Mouse (Mus musculus) CH12F3 (cell line): ENCODE results near the gene C8a.

Experiments
- in situ Hi-C: fragments of 300-500 bp; cut with MboI; formaldehyde crosslinking; loops from 2 replicates; pipeline ENCODE4 v1.14.3; 2020; ENCODE audit warnings: low sequenced_read_pairs

Gene C8a

GRCm38 (mm10) chr4:104843546-104843945, 32.7 kb downstream of the C8a start:
- in situ Hi-C loops, result no loop called here

DNA sequence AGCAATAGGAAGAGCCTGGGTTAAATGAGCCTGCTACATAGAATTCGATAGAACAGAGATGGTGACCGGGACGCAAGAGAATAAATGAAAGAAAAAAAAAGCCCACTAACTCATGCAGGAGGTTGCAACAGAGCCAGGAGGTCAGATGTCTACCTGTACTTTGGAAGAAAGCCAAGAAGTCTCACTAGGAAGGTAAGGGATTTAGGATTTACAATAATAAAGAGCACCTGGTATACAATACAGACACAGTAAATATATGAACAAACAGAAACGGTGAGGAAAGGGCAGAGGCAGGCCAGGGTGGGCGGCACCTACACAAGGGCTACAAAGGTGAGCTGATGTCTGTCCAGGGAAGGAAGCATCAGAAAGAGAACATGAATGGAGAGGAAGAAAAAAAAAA, 34.0 kb downstream of the C8a start:
- in situ Hi-C loops, result no loop called here

- in situ Hi-C loops, result no loop called here
These were observed 37.9 kb downstream of the C8a start for GRCm38 (mm10) chr4:104838342-104838741.

DNA sequence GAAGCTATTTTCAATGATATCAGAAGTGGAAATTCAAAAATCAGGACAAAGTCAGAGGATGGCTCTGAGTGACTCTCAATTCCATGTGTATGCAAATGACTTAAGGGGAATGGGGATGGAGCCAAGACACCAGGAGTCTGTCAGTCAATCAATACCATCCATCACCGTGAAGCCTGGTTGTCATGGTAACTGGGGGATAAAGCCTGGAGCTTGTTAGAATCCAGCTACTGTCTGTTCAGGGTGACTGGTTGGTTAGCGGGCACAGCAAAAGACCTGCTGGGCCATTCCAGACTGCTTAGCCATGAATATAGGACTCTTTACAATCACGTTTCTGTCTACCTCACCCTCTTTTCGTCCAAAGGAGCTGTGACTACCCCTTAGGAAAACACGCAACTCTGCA, 41.1 kb downstream of the C8a start:
- in situ Hi-C loops, result no loop called here

GRCm38 (mm10) chr4:104828939-104829338, 47.3 kb downstream of the C8a start:
- in situ Hi-C loops, result no loop called here

- in situ Hi-C loops, result no loop called here
These were observed 51.7 kb downstream of the C8a start for GRCm38 (mm10) chr4:104824381-104825077.

DNA sequence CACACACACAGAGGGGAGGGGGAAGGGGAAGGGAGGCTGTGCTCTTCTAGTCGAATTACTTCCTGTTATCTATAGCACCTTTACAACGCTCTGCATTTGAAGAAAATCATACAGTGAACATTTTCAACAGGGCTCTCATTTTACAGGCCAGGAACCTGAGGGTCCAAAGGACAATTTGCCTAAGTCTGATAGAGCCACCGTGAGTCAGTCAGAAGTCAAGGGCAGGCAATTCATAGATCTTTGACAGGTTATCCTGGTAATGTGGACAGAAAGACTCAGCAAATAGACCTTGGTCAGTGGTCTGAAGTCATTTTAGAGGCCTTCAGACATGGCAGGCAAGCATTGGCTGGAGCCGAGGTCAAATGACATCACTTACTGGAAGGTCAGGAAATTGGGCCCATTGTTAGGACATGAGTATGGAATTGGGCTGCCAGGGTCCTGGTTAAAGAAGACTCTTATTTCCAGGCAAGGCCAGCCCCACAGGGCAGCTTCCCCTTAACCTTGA, 52.5 kb downstream of the C8a start:
- in situ Hi-C loops, result no loop called here

DNA sequence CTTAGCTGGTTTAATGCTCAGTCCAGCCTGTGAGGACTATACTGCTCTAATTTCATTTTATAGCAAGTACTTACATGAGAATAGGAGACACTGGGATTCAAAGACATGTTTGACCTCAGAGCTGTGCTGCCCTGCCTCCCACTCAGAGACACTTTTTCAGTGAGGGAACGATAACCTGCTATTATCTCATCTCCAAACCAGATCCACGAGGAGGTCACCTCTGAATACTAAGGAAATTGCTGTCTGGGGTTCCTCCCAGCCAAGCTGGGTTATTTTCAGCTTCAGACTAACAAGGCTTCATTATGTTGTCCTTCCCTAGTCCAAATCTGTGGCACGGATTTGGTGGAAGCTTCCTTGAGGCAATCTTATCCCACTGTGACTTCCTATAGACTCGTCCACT, 56.3 kb downstream of the C8a start:
- in situ Hi-C loops, result no loop called here

DNA sequence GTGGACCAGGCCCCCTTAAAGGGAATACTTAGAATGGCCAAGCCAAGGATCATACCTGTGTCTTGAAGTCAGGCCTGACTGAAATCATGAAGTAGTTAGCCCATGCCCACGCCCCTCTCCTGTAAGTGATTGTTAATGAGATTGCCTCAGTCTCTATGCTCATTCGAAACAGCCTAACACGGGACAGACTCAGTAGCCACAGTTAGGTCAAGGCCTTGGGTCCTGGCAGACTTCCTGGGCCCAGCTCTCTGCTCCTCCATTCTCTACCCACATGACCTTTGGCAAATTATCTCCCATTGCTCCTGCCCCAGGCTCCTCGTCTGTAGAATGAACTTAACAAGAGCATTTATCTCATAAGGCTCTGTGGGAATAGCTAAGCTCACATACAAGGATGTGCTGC, 57.2 kb downstream of the C8a start:
- in situ Hi-C loops, result no loop called here

GRCm38 (mm10) chr4:104817509-104817908, 58.7 kb downstream of the C8a start:
- in situ Hi-C loops, result no loop called here

GRCm38 (mm10) chr4:104816519-104817232, 59.5 kb downstream of the C8a start:
- in situ Hi-C loops, result no loop called here

GRCm38 (mm10) chr4:104813617-104814016, 62.6 kb downstream of the C8a start:
- in situ Hi-C loops, result no loop called here

DNA sequence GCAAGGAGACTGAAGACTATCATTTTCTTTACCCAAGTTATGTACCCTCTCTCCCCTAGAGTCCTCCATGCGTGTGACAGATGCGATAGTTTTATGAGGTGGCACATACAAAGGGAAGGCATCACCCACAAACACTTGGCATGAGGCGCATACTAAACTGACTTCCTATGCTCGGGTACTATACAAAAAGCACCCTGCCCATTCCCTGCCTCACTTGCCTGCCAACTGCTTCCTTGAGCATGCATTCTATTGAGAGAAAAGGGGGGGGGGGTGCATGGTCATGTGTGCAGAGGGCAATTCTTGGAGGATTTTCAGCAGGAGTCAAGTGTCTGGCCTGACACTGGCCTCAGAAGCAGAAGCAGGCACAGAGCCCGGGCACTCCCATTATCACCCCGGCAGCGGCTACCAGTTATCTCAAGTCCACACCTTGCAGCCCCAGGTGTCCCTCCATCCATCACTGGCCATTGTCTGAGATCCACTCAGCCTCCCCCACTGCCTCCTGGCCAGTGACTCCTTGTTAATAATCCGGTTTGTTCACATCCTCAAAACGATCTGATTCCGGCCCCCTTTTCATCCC, 65.4 kb downstream of the C8a start:
- in situ Hi-C loops, result no loop called here

GRCm38 (mm10) chr4:104805414-104806257, 70.6 kb downstream of the C8a start:
- in situ Hi-C loops, result no loop called here

DNA sequence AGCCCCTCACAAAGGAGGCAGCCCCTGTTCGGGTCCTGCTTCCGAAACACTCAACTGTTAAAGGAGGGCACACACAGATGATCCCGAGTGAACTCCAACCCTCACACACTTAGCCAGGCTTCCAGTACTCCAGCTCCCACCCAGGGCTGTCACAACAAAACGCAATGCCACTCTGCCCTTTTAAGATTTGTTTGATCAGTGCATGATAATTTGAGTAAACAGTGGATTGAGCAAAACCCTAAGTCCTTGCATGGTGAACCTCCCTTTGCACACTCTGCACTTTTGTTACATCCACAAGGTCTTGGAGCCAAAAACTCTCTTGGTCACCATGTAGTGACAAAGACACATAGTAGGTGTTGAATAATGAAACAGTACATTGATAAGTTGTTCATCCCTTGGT, 72.1 kb downstream of the C8a start:
- in situ Hi-C loops, result no loop called here

- in situ Hi-C loops, result no loop called here
These were observed 74.6 kb downstream of the C8a start for GRCm38 (mm10) chr4:104801625-104802024.

DNA sequence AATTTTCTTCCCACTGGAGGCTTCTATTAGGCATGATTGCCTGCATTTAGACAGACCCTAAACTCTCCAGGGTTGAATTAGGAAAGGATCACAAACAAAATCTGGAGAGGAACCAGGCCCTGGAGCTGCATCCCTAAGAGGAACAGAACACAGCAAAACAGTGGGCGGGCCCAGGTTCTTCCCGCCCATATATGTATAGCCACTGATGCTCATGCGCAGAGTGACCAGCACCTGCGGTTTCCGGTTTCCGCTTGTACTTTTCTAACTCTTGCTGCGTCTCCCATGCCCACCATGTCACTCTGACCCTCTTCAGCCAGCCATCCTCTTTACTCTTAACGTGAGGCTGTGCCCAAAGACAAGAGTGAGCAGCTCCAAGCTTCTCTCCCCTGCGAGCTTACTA, 77.2 kb downstream of the C8a start:
- in situ Hi-C loops, result no loop called here

- in situ Hi-C loops, result no loop called here
These were observed 84.1 kb downstream of the C8a start for GRCm38 (mm10) chr4:104792111-104792510.

DNA sequence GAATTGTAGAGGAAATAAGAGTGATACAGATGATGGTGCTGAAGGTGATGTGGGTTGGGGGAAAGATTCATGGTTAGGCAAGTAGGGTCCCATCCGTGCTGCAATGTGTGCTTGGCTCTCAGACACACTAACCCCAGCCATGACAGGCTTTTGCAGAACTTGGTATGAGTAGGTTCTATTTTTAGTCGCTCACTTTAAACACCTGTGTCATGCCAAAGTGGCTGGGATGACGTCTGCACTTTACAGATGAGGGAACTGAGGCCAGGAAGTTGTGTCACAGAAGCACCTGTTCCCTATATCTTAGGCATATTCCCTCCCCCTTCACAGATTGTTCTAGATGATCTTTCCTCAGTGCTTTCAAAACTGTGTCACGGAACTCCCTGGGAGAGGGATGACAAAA, 93.9 kb downstream of the C8a start:
- in situ Hi-C loops, result no loop called here

DNA sequence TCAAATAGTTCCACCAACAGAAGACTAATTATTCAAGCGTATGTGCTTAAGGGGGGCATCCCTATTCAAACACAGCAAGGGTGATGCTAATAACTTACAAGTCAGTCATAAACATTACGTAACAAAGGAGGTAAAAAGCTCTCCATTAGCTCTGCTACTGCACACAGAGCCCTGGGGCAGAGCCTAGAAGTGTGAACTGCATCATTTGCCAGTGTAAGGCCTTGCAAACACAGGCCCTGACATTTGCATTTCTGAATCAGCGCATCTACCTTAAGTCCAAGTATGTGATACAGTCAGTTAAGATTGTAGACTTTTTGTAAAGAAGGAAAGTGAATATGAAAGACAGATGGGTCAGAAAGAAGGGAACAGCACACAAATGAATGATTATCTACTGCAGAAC, 94.8 kb downstream of the C8a start:
- in situ Hi-C loops, result no loop called here

- in situ Hi-C loops, result no loop called here
These were observed 96.7 kb downstream of the C8a start for GRCm38 (mm10) chr4:104779460-104779859.
